Mouse (Mus musculus) E14TG2a.4 (cell line): Measurements from ENCODE around the gene Sned1.

Experiments used
- CTCF ChIP-seq: conservative IDR thresholded peaks from 2 replicates; pipeline ENCODE4 v1.5.1; 2014; ENCODE audit warnings: low read length
- POU5F1 ChIP-seq: IDR thresholded peaks from 2 replicates; pipeline ENCODE4 v1.6.1; 2014; ENCODE audit warnings: low read length, borderline replicate concordance

GRCm38 (mm10) chr1:93290956-93291355 lies 55.3 kb downstream of the Sned1 start:
- TF ChIP-seq CTCF = no peak
- TF ChIP-seq POU5F1 = no peak
